Mouse (Mus musculus): ENCODE results near the gene Insyn1.

GRCm38 (mm10) chr9:58519953-58520352, 31.6 kb downstream of the Insyn1 start:
- TF ChIP-seq MAFK (IDR thresholded peaks at IDR 0.05; ENCODE audit: insufficient read depth, low read depth, low read length) = no peak
- TF ChIP-seq CHD2 (IDR thresholded peaks at IDR 0.05; ENCODE audit: low read depth, low read length) = no peak
- no peak for TF ChIP-seq HCFC1 (IDR thresholded peaks at IDR 0.05; ENCODE audit: borderline replicate concordance, insufficient read depth, low read length)

Data from ES-E14 (cell line).